Mouse (Mus musculus): Measurements from ENCODE around the gene 3110040M04Rik.
A peak's percentile ranks its signal among the peaks of the same experiment; 100 is the strongest.
"Not testable (repeated sequence)": the region's sequence is repeated elsewhere in the genome, so short reads cannot be mapped to it uniquely, and the experiment has no call there.

3110040M04Rik gene

DNA sequence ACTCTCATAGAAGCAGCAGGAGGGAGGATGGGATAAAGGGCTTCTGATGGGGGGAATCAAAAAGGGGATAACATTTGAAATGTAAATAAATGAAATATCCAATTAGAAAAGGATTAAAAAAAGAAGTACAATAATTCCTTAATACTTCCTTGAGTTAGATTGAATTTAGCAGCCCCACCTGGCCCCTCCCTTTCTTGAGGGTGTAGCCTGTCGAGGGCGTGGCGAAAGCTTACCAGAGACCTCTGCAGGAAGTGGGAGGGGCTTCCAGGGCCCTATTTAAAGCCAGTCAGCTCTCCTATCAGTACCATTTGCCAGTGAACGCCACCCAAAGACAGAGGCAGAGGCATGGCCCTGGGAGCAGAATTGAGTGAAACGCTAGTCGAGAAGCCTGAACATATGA lies at the start of gene 3110040M04Rik:
3110040M04Rik (plus strand) TSS at position 304 of the 400 bp plus-strand sequence.
- DNase-seq (ENCODE audit: low read depth): not testable (repeated sequence)

DNA sequence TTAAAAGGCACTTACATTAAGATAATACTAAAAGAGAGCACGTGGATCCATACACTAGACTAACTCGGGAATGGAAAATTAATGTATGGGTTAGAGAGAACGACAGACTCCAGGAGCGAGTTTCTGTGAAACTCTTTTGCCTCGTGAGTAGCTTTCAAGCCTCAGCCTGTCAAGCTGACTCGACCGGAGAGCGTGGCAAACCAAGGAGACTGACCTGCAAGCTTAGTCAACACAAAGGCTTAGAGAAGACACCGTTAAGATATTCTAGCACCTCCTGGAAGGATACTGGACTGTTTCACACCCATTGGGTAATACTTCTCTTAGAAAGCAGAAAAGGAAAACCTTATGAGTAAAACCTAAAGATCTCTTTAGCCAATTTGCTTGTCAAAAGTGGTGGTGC lies 49.8 kb upstream of the 3110040M04Rik start:
- DNase-seq (ENCODE audit: low read depth): not testable (repeated sequence)

DNA sequence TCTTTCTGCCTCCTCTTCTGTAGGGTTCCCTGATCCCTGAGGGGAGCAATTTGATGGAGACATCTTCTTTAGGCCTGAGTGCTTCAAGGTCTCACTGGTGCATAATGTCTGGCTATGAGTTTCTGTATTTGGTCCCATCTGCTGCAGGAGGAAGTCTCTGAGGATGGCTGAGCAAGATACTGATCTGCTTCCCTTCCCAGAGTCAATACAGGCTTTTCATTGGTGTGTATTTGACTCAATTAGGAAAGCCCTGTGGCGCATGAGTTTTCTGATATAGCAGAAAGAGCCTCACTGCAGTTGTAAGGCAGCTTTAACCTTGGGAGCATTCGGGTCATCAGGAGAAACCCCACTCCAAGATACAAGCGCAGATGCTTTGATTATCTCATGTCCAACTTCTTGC lies 47.8 kb upstream of the 3110040M04Rik start:
- no peak for DNase-seq (ENCODE audit: low read depth)

DNA sequence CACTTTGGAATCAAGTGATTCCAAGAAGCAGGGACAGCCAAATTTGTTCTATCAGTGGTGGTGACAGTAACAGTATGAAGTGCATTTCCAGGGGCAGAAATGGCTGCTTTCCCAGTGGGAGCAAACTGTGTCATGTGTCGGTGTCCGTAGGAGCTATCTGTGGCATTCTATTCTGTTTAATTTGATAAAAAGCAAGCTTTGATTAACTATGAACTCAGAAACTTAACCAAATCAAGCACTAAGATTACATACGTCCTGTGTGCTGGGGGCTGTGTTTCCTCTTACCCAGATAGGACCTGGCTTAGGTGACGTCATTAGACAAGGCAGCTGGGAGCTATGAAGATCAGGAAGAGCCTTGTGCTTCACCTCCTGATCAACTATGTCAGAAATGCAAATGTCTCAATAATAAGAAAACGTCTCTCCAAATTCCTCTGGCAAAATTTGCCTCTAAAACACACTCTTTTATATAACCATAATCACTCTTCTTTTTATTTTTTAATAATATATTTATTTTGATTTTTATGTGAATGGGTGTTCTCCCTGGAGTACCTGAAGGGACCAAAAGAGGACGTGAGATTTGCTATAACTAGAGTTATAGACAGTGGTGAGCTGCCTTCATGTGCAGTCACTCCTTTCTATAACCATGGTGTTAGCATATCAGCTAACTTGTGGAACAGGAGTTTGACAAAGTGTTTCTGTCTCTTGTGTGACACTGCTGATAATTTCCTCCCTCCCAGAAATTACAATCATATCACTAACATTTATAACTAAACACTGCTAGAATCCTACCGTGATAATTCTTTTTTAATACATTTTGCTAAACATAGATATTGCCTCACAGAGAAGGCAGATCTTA lies 46.9 kb upstream of the 3110040M04Rik start:
- DNase-seq (ENCODE audit: low read depth): no peak

DNA sequence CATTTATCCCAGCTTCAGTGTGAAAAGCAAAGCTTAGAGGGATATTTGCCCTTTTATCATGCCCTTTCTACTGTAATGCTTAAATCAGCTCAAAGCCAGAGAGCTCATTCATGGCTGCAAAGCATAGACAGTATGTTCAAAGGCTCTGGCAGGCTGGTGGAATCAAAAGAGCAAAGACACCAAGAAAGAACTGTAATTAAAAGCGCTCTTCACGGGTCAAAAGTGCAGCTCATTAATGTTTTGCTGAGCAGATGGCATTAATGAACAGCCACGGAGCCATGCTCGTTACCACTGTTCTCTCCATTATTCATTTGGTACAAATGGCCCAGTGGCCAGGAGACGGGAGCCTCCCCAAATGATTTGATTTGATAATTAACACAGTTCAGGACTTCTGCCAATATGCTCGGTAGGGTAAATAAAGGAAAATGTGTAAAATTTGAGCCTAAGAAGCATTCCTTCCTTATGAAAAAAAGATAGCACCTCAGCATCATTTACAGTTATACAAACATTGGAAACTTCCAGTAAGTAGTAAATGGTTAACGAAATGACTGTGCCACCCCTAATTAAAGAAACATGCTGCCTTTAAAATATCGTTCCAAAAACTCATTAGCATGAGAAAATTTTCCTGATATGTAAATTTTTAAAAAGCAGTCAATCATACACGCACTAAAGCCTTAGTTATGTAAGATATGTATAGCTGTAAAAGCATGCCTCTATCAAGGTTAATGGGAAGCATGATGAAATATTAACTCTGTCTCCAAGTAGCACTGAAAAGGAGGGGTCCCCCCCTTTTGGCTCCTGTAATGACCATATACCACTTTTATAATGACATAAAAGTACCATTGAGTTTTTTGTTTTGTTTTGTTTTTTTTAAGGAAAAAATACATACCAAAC lies 45.7 kb upstream of the 3110040M04Rik start:
- DNase-seq (ENCODE audit: low read depth): no peak

DNA sequence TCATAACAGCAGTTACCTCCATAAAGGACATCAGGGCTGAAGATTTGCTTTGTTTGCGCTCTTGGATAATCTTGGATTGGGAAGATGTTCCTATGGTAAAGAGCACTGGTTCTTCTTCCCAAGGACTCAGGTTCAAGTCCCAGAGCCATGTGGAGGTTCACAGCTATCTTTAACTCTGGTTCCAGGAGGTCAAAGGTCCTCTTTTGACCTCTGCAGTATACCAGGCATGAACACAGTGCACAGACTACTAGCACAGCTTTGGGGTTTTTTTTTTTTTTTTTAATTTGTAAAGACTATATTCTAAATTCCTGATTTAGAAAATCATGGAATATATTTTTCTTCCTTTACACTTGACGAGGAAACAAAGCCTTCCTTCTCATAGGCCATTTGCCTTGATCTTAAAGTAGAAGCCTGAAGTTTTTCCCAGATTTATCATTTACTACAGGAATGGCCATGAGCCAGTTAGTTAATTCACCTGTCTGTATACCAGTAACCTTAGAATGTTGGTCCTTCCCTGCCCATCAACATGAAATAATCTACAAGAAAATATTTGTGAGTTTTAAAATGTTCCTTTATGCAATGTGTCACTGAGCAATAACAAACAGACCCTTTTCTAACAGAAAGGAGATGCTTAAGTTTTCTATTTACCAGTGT lies 44.9 kb upstream of the 3110040M04Rik start:
- DNase-seq (ENCODE audit: low read depth): no peak

DNA sequence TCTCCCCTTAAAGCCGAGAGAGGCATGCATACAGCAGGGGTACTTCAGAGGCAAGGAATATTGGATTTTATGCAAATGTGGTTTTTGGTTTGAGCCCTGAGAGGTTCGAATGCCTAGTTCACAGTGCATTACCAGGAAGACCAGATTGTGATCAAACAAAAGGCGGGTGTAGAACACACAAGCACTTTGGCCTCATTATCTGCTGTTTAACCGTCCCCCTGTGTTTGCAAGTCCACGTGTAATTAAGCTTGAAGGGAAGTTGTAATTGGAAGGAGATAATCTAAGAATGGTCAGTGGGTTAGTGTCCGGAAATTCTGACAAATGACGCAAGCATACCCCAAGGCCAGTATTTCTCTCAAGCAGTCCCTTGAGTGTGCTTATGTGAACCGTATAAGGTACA lies 37.9 kb upstream of the 3110040M04Rik start:
- DNase-seq (ENCODE audit: low read depth): no peak

DNA sequence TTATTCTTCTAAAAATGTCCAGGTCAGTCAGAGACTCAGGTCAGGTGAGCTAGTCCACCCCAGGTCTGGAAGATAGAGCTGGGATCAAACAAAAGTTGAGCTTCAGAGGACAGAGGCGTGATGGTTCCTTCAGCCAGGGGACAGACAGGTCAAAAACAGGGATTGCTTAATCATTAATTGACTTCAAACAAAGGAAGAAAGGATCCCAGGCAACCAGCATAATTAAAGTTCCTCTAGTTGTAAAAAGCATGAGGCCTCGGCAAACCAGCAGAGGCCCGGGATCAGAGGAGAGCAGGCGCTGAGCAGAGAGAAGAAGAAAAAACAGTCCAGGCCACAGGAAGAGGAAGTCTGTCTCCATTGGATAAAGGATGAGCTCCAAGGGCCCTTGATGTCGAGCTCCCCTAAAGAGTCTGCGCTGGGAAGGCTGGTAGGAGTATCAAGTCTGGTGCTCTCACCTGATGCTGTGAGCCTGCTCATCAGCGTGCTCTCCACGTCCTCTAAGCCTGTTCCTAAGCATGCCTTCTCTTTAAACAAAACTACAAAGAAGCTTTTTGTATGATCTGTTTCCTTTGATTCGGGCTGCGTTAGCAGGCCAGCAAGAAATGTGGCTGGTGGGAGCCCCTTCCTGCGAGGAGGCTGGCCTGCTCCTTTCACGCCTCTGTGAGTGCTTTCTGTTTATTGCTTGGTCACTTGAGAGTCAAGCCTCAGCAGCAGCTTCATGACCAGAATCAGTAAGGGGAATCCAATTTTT lies 36.4 kb upstream of the 3110040M04Rik start:
- no peak for DNase-seq (ENCODE audit: low read depth)

DNA sequence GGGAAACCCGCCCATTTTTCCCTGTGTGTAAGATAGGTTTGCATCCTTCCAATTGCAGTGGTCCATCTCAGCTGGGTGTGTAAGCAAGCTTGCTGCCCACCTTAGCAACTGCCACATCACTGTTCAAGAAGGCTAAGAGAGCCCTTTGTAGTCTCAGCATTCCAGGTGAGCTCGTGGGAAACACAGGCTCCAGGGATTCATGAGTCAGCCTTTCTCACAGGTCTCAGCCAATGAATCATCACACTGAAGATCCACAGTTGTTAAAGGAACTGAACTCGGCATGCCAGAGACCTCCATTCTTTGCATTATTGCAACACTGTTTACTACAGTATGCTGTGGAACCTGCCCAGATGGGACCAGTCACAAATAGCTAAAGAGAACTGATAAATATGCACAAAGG lies 35.3 kb upstream of the 3110040M04Rik start:
- DNase-seq (ENCODE audit: low read depth): no peak

DNA sequence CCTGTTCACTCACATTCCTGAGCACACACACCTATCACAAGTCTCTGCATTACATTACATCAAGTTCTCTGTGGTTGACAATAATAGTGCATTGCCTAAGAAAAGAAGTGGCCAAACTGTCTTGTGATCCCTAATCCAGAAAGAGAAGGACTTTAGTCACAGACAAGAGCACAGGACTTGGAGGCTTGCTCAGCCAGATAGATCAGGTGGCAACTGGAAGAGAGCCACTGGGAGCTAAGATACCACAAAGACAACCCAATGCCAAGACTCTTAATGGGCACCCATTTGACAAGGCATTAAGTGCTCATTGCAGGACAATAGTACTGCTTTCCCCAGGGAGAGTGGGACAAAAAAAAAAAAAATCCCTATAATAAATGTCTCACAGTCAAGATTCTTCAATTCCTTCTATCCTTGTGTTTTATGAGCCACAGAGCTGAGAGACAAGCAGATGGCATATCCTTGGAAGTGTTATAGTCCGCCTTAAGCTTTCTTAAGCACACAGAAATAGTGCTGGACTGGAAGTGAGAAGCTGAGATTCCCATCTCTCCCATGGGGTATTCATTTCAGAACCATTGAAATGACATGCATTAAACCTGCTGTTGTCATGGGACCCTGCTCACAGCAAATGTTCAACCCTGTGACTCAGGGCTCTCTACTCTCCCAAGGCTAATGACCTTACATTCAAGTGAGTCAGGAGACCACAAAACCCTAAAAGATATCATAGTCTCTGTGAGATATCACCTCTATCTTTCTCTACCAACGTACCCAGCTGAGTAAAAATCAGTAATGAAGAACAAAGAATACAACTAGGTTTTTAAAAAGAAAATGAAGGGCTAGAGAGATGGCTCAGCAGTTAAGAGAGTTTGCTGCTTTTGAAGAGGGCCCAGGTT lies 32.1 kb upstream of the 3110040M04Rik start:
- DNase-seq (ENCODE audit: low read depth): no peak

DNA sequence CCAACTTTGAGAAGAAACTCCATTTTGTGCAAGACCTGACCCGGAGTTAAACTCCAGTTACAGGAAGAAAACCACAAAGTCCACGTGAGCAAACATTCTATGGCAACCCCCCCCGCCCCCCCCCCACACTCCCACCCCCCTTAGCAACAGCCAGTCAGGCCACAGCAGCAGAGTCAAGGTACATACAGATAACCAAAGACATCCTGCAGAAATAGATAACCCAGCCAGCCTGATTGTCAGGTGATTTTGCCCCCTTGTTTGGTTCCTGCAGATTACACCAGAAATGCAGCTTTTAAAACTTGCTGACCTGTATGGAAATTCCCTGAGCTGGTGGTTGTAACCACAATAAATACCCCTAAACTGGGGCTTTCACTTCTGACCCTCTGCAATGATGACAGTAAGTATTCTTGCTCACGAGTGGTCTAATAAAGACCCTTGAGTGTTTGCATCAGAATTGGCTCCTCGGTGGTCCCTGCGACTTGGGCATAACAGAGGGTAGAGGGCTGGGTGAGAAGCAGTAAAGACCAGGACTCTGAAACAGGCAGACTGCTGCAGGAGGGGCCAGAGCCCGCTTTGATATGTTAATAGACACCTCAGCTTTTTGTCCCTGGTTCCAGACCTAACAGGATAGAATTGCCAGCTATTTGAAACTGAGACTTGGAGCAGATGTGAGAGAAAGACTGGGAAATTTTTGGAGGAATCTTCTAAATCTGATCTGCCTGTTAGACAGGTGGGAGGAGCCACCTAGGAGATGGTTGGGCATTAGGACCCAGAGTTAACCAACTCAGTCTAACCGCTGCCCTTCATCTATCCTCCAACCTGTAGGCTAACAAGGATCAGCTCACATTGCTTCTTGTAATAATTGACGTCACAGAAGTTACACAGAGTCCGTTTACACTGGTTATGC lies 26.6 kb upstream of the 3110040M04Rik start:
- DNase-seq (ENCODE audit: low read depth): peak; percentile 34

DNA sequence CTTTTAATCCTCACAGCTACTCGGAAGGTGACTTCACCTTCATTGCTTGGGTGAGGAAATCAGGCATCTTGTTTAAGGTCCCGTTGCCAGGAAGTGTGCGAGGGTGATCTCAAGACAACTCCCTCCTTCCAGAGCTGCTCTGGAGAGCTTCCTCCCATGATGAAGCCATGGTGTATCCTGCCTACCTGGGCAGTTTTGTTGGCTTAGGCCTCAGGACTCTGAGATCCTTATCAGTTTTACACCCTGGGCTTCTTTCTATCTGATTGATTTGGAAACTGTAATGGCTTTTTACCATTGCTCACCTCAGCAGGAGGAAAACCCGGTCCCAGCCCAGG lies 26.0 kb upstream of the 3110040M04Rik start:
- DNase-seq (ENCODE audit: low read depth): no peak

DNA sequence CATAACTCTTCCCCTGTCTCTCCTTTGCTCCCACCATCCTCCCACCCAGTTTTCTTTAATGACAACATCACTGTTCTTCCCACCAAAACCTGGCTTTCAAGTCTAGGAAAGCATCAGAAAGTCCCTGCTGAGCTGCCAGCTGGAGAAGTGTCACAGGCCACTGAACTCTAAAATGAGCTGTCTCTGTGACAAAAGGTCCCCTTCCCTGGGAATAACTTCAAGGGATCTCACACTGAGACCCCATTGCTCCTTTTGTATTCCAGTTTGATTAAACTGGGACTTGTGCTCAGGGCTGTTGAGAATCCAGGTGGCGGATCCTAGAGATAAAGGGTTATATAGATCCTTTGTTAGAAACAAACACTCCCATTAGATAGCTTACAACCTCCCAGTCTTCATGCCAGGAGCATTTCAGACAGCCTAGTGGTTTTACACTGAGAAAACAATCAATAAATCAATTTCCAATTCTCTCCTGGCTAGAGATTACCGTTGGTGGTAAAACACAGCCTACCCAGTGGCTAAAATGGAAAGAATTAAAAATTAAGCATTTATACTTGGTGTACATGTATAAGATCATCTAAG lies 25.3 kb upstream of the 3110040M04Rik start:
- DNase-seq (ENCODE audit: low read depth): no peak

DNA sequence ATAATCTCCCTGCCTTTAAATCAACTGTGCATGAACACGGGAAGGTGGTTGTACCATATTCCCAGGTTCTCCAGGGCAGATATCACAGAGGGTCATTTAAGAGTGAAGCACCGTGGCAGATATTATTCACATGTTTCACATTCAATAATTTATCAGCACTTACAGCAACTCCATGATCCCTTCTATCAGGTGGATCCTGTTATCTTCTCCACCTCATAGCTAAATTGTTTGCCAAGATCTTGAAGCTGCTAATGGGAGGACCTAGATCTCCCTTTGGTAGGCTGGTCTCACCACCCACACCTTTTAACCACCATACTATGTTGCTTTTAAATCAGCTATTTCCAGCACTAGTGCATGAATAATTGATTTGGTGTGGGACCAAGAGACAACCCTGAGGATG lies 23.8 kb upstream of the 3110040M04Rik start:
- DNase-seq (ENCODE audit: low read depth): no peak

DNA sequence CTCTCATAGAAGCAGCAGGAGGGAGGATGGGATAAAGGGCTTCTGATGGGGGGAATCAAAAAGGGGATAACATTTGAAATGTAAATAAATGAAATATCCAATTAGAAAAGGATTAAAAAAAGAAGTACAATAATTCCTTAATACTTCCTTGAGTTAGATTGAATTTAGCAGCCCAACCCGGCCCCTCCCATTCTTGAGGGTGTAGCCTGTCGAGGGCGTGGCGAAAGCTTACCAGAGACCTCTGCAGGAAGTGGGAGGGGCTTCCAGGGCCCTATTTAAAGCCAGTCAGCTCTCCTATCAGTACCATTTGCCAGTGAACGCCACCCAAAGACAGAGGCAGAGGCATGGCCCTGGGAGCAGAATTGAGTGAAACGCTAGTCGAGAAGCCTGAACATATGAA lies 21.7 kb upstream of the 3110040M04Rik start, which contains the start of gene Gm47985:
Gm47985 (plus strand) TSS at position 272 of the 400 bp plus-strand sequence.
- not testable (repeated sequence) for DNase-seq (ENCODE audit: low read depth)

DNA sequence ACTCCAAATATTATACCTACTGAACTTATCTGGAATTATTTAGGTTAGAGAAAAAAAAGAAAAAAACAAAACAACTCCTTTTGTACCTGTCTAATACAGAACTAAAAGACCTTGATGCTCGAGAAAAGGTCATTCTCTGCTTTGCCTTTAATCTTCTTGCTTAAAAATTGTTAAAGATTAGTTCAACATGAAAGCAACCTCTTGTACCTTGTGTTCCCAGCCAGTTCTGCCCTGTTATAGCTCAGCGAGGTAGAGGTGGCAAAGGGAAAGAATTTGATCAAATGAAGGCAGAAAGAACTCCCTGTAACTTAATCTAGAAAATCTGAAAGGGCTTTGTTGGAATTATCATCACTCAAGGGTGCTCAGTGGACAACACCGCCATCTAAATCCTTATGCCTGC lies 17.7 kb upstream of the 3110040M04Rik start:
- not testable (repeated sequence) for DNase-seq (ENCODE audit: low read depth)

DNA sequence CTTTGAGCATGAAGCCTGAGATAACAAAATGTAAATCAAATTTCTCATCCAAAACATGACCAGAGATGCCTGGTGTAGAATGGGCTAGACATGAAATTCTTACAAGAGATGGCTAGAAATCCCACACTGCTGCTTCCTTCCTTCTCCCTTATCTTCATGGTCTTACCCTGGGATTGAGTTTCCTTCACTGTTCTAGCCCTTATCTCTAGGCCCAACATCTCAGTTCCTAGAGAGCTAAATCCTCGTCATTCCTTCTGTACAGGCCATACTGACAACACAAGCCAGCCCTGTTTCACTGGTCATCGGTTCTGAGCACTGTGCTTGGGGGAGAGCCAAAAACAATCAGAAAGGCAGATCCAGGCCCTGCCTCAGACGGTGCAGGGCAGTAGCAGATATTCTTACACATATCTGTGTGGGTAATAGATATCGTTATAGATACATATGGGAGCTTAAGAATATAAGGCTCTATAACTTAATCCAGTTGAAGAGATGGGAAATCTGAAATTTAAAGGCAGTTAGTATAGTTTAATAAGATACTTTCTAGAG lies 17.0 kb upstream of the 3110040M04Rik start:
- DNase-seq (ENCODE audit: low read depth): not testable (repeated sequence)

DNA sequence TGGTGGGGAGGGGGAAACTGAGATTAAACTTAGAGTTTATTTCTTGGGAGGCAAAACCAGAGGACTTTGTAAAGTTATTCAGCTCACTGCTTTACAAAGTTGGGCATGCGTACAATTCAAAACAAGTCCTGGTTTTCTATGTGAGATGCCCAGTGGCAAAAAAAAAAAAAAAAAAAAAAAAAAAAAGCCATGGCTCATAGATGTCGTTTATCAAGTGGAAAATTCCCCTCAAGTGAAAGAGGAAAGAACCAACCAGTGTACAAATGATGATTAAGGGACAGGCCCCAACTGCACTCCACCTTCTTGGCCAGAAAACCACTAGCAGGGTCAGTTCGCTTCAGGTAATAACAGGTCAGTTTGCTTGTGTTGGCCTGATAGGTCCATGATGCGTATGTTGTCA lies 15.5 kb upstream of the 3110040M04Rik start:
- DNase-seq (ENCODE audit: low read depth): no peak

DNA sequence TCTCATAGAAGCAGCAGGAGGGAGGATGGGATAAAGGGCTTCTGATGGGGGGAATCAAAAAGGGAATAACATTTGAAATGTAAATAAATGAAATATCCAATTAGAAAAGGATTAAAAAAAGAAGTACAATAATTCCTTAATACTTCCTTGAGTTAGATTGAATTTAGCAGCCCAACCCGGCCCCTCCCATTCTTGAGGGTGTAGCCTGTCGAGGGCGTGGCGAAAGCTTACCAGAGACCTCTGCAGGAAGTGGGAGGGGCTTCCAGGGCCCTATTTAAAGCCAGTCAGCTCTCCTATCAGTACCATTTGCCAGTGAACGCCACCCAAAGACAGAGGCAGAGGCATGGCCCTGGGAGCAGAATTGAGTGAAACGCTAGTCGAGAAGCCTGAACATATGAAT lies 11.8 kb upstream of the 3110040M04Rik start, which contains the start of gene Gm8947:
Gm8947 (plus strand) TSS at position 302 of the 400 bp plus-strand sequence.
- DNase-seq (ENCODE audit: low read depth): not testable (repeated sequence)
